8 mouse cellular contexts compared by ENCODE assay signal in the genomic region with DNA sequence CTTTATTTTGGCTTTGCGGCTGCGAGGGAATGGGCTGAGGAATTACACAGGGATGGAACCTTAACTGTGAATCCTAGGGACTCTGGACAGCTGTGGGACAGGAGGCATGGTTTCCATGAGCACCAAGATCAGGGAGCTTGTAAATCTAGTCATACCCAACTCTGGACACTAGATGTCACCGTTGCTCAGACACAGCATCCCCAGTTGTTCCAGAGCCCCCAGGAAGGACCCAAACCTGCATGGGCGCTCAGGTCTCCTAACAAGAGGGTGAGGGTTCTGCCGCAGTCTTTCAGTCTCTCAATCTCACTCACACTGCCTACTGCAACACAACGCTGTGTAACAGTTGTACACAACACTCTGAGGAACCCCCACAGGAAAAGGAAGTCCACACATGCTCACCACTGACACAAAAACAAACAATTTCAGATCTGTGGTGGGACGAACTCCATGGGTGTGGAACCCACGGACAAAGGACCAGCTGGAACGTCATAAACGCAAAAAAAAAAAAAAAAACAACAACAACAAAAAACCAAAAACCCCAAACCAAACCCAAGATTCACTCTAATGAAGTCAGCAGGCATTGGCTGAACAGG. TPM values are rescaled to one million over a fixed set of nuclear protein-coding genes. Genes with fewer than 3 reads are reported as not detected.
A peak's percentile ranks its signal among the peaks of the same experiment; 100 is the strongest.
DNase-seq lines count a peak whose midpoint lies in the region; ATAC-seq lines count a peak whose summit lies in the region.
"Had no signal": no experiment of that assay in that cellular context is flagged by ENCODE, and none has a peak within 500 bp of the region (broad histone marks: within the 10 kb centered on the region; RNA-seq: fewer than 3 reads in every experiment).

No protein-coding gene starts in this region.

- H3K9me3 ChIP-seq in stomach, embryonic 14.5 days (ENCODE audit: control insufficient read depth, low read depth, low read length), result no peaks in the 10 kb centered on the region
- H3K9me3 ChIP-seq: heart, embryonic 15.5 days had no signal

- no peak overlapping the region for H3K9ac ChIP-seq in stomach, embryonic 14.5 days (replicated peaks; ENCODE audit: low read depth, low read length)
- H3K9ac ChIP-seq: heart, embryonic 15.5 days had no signal

- 42% methylated on average over 10 of the region's 10 CpGs for WGBS in stomach, embryonic 14.5 days

- H3K27me3 ChIP-seq in stomach, embryonic 14.5 days (ENCODE audit: control insufficient read depth, insufficient read depth, low read length), result no peaks in the 10 kb centered on the region
- H3K27me3 ChIP-seq: heart, embryonic 15.5 days had no signal

- no peak overlapping the region for H3K4me2 ChIP-seq in stomach, embryonic 14.5 days (replicated peaks; ENCODE audit: low read depth, low read length)
- H3K4me2 ChIP-seq: heart, embryonic 15.5 days had no signal

- no peak overlapping the region for H3K4me3 ChIP-seq in stomach, embryonic 14.5 days (ENCODE audit: low read depth, low read length)
- H3K4me3 ChIP-seq: heart, embryonic 15.5 days had no signal

- H3K27ac ChIP-seq in stomach, embryonic 14.5 days (ENCODE audit: low read length), result no peak overlapping the region
- H3K27ac ChIP-seq: heart, embryonic 15.5 days had no signal

- ATAC-seq in inflammation-experienced regulatory T-cells, adult 6 months, result peak; percentile 54
- ATAC-seq in stomach, embryonic 14.5 days (ENCODE audit: insufficient number of reproducible peaks, insufficient read depth, low FRiP score, low read depth), result peak; percentile 44; the same call in 1 of the 2 replicates

- H3K36me3 ChIP-seq in stomach, embryonic 14.5 days (ENCODE audit: control insufficient read depth, insufficient read depth, low read length), result peaks cover 18% of the 10 kb centered on the region

- H3K4me1 ChIP-seq in stomach, embryonic 14.5 days (ENCODE audit: control insufficient read depth, insufficient read depth, low read length), result no peaks in the 10 kb centered on the region
- H3K4me1 ChIP-seq: heart, embryonic 15.5 days had no signal

- DNase-seq in A20 (ENCODE audit: low read depth, low spot score), result peak; percentile 62
- peak; percentile 75 for DNase-seq in CD4-positive, CD25-positive, alpha-beta regulatory T cell, adult 2 months (ENCODE audit: low read depth, low spot score)
- peak; percentile 43 for DNase-seq in embryo, embryonic 11.5 days (ENCODE audit: low read depth, low spot score)
- peak; percentile 30 for DNase-seq in lung, postnatal 25 days (ENCODE audit: low spot score)
- DNase-seq in ovary, adult 18-20 months (ENCODE audit: low spot score), result no peak

RNA-seq across cellular contexts. Expression of a gene that starts 7.4 kb away (rescaled TPM):
- not detected for polyA plus RNA-seq in inflammation-experienced regulatory T-cells, adult 6 months (2017; shearing (Covaris generic))
- 1.4 TPM in 2 replicates for polyA plus RNA-seq in stomach, embryonic 14.5 days (2014; fragmentation: Nextera tagmentation; extraction: Ambion mirVana)
- polyA plus RNA-seq: heart, embryonic 15.5 days had no signal

RNA-seq across cellular contexts. Expression of a gene that starts 11.5 kb away (rescaled TPM):
- polyA plus RNA-seq in inflammation-experienced regulatory T-cells, adult 6 months (2017; shearing (Covaris generic)), result 100 to 1,000 TPM; 108 to 167 (median 119) TPM
- polyA plus RNA-seq in stomach, embryonic 14.5 days (2014; fragmentation: Nextera tagmentation; extraction: Ambion mirVana), result 289 and 309 TPM in 2 replicates

RNA-seq across cellular contexts. Expression of a gene that starts 51.5 kb away (rescaled TPM):
- not detected for polyA plus RNA-seq in inflammation-experienced regulatory T-cells, adult 6 months (2017; shearing (Covaris generic))
- polyA plus RNA-seq in stomach, embryonic 14.5 days (2014; fragmentation: Nextera tagmentation; extraction: Ambion mirVana), result 0.25 and 0.32 TPM in 2 replicates

RNA-seq across cellular contexts. Expression of a gene that starts 54.3 kb away (rescaled TPM):
- polyA plus RNA-seq in inflammation-experienced regulatory T-cells, adult 6 months (2017; shearing (Covaris generic)), result not detected
- polyA plus RNA-seq in stomach, embryonic 14.5 days (2014; fragmentation: Nextera tagmentation; extraction: Ambion mirVana), result 0.78 and 1.1 TPM in 2 replicates
